Mouse (Mus musculus) liver, embryonic 14.5 days (tissue): Measurements from ENCODE around the gene Mtf2.

Source experiments
- CTCF ChIP-seq: IDR thresholded peaks from 2 replicates; pipeline ENCODE4 v1.5.1; 2016; ENCODE audit warnings: antibody characterized with exemption, low read depth, control low read depth
- EP300 ChIP-seq: IDR thresholded peaks from 2 replicates; pipeline ENCODE4 v1.6.1; 2016; ENCODE audit warnings: antibody characterized with exemption, low read depth

DNA sequence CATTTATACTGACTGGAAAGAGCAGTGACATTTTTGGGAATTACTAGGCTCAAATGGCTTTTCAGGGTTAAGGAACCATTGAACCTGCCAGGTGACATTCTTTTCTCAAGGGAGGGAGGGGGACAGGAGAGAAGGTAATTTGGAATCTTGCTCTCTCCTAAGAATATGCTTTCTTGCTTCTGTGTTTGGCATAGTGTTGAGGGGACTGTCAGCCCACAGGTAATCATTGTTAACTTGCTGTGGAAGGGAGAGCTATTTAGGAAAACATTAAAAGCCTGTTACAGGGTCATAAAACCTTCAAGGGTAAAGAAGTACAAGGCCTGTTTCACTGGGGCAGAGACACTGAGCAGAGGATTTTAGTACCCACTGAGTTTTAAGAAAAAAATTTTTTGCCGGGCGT lies 48.2 kb upstream of the Mtf2 start:
- TF ChIP-seq CTCF, result no peak
- no peak for TF ChIP-seq EP300
